Mouse (Mus musculus): Measurements from ENCODE around the gene Cdcp1. TPM values are rescaled to one million over a fixed set of nuclear protein-coding genes. Genes with fewer than 3 reads are reported as not detected.

Gene Cdcp1
- polyA plus RNA-seq (2015; fragmentation: Nextera tagmentation; extraction: Ambion mirVana): 9.7 and 11.0 TPM in 2 replicates

DNA sequence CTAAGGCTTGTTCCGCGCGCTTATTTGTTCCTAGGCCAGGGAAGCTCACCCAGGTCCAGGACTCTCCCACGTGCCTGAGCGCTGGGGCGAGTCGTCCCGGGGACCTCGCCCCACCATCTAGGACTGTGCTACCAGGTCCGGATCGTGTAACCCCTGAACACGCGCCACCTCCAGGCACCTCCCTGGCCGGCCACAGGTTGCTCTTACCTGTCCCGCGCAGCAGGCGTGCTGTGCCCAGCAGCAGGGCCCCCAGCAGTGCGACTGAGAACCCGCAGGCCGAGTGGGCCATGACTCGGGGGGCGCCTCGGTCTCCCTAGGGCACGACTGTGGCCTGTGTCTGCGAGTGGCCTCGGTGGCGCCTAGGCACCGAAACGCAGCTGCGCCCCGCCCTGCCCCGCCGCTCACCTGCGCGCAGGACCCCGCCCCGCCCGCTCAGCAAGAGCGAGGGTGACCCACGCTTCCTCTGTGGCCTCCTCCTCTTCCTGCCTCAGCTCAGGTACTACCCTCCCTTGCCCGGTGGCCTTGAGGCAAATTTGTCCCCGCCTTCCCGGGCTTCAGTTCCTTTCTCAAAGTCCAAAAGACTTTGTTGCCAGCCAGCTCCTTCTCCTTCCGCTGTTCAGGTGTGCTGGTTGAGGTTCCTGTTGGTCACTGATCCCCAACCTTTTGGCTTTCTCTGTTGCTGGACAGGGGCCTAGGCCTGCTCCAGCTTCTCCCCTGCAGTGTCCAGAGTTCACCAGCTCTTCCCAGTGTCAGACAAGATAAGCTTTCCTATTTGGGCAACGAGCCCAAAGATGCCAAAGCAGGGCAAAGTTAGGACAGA, at the start of gene Cdcp1:
Cdcp1 (minus strand) TSS at position 418 of the 820 bp plus-strand sequence.
- peak within 1 kb of the TSS; percentile 64 for H3K4me2 ChIP-seq (replicated peaks; ENCODE audit: low read depth, low read length)
- peak within 1 kb of the TSS; percentile 53 for H3K4me3 ChIP-seq (ENCODE audit: low read length)
- H3K9ac ChIP-seq (replicated peaks; ENCODE audit: low read length): peak within 1 kb of the TSS; percentile 65
- no peaks in the 10 kb centered on the region for H3K9me3 ChIP-seq (ENCODE audit: low read length)
- H3K4me1 ChIP-seq (ENCODE audit: insufficient read depth, low read length): no peaks in the 10 kb centered on the region; the same call in 1 of the 2 replicates
- peak within 1 kb of the TSS; percentile 28 for H3K27ac ChIP-seq (ENCODE audit: low read length)
- H3K36me3 ChIP-seq (ENCODE audit: insufficient read depth, low read length): no peaks in the 10 kb centered on the region
- WGBS: 8% methylated on average over 44 of the region's 45 CpGs
- H3K27me3 ChIP-seq (ENCODE audit: insufficient read depth, low read length): 0 out of 2 replicates have a peak, but pooled peaks cover 12% of the 10 kb centered on the region
- peak; percentile 91 for ATAC-seq (ENCODE audit: low FRiP score, low TSS enrichment)

DNA sequence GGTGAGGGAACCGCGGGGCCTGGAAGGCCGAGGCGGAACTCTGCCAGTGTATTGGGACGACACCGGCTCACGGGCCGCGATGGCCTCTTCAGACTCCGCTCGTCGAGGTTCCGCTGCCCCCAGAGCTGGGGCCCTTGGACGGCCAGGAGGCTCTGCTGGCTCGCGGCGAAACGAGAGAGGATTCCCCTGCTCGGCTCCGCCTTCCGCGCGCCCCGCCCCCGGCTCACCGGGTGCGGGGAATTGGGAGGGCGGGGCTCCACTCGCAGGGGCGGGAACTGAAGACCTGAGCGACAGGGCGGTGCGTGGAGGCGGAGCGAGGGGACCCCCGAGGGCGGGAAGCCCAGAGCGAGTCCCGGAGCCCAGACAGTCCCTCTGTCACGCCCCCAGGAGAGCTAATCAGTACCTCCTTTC, 44.8 kb upstream of the Cdcp1 start, which contains the start of gene Tmem158:
Tmem158 (minus strand) TSS at position 154 of the 411 bp plus-strand sequence.
- Histone ChIP-seq H3K4me1 (ENCODE audit: insufficient read depth, low read length) (peaks cover 8% of the 10 kb centered on the region; the same call in 1 of the 2 replicates), H3K9me3 (ENCODE audit: low read length) (no peaks in the 10 kb centered on the region), H3K4me2 (replicated peaks; ENCODE audit: low read depth, low read length) (peak within 1 kb of the TSS; percentile 96), H3K27me3 (ENCODE audit: insufficient read depth, low read length) (peaks cover 6% of the 10 kb centered on the region), H3K9ac (replicated peaks; ENCODE audit: low read length) (peak within 1 kb of the TSS; percentile 74), H3K36me3 (ENCODE audit: insufficient read depth, low read length) (no peaks in the 10 kb centered on the region), H3K4me3 (ENCODE audit: low read length) (peak within 1 kb of the TSS; percentile 69), H3K27ac (ENCODE audit: low read length) (no peak within 1 kb of the TSS)
- 0% methylated on average over 38 of the region's 40 CpGs for WGBS
- peak; percentile 95 for ATAC-seq (ENCODE audit: low FRiP score, low TSS enrichment)

DNA sequence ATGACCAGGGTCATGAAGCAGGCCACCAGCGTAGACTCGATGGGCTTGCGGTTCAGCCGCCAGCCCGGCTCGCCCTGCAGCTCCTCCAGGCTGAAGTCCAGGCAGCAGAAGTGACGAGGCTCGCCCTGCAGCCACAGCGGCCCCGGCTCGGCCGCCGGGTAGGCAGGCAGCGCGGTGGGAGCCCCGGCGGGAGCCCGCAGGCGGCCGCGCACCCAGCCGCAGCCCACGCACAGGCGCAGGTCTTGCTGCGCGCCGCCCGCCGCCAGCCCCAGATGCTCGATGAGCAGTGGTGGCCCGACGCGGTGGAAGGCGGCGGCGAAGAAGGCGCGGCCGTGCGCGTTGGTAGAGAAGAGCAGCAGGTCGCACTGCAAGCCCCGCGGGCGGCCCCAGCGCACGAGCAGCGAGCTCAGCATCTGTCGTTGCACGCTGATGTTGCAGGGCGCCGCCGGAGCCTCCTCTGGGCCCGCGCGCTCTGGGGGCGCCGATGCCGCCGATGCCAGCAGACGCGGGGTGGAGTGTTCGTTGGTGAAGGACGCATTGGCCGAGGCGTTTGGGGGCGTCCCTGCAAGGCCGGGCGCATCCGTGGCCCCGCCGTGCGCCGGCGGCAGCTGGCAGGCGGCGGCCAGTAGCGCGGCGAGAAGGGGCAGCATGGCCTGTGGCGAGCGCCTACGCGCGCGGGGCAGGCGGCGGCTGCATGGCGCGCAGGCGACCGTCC, 44.2 kb upstream of the Cdcp1 start:
- ATAC-seq (ENCODE audit: low FRiP score, low TSS enrichment): peak; percentile 83
- Histone ChIP-seq H3K27ac (ENCODE audit: low read length) (no peak overlapping the region), H3K4me2 (replicated peaks; ENCODE audit: low read depth, low read length) (peak overlapping the region; percentile 96), H3K4me3 (ENCODE audit: low read length) (peak overlapping the region; percentile 69), H3K9ac (replicated peaks; ENCODE audit: low read length) (peak overlapping the region; percentile 74), H3K27me3 (ENCODE audit: insufficient read depth, low read length) (peaks cover 6% of the 10 kb centered on the region), H3K9me3 (ENCODE audit: low read length) (no peaks in the 10 kb centered on the region), H3K36me3 (ENCODE audit: insufficient read depth, low read length) (no peaks in the 10 kb centered on the region), H3K4me1 (ENCODE audit: insufficient read depth, low read length) (peaks cover 8% of the 10 kb centered on the region; the same call in 1 of the 2 replicates)
- under 1% methylated on average over 91 of the region's 92 CpGs for WGBS

DNA sequence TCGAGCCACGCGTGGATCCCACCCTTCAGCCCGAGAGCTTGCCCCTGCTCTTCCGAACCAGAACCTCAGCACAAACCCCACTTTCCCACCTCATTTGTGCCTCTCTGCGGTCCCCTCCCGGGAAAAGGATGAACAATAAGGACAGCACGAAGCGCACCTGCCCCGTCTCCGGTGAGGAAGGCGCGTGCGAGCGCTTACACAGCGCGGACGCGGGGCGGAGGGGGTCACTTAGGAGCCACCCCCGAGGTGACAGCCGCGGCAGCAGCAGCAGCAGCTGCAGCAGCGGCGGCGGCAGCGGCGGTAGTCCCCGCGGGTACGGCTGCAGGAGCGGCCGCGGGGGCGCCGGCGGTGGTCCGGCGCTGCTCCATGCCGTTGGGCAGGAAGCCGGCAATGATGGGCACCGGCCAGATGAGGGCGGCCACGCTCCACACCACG, 43.6 kb upstream of the Cdcp1 start:
- peak; percentile 32; the same call in 1 of the 2 replicates for ATAC-seq (ENCODE audit: low FRiP score, low TSS enrichment)
- Histone ChIP-seq H3K4me2 (replicated peaks; ENCODE audit: low read depth, low read length) (peak overlapping the region; percentile 96), H3K9ac (replicated peaks; ENCODE audit: low read length) (peak overlapping the region; percentile 74), H3K27me3 (ENCODE audit: insufficient read depth, low read length) (peaks cover 6% of the 10 kb centered on the region), H3K36me3 (ENCODE audit: insufficient read depth, low read length) (no peaks in the 10 kb centered on the region), H3K4me3 (ENCODE audit: low read length) (peak overlapping the region; percentile 69), H3K27ac (ENCODE audit: low read length) (no peak overlapping the region), H3K9me3 (ENCODE audit: low read length) (no peaks in the 10 kb centered on the region), H3K4me1 (ENCODE audit: insufficient read depth, low read length) (peaks cover 8% of the 10 kb centered on the region; the same call in 1 of the 2 replicates)
- under 1% methylated on average over 43 of the region's 45 CpGs for WGBS

GRCm38 (mm10) chr9:123258796-123259195, 43.0 kb upstream of the Cdcp1 start:
- no peaks in the 10 kb centered on the region for H3K36me3 ChIP-seq (ENCODE audit: insufficient read depth, low read length)
- no peak overlapping the region for H3K27ac ChIP-seq (ENCODE audit: low read length)
- no peak overlapping the region for H3K9ac ChIP-seq (replicated peaks; ENCODE audit: low read length)
- no peak for ATAC-seq (ENCODE audit: low FRiP score, low TSS enrichment)
- no peaks in the 10 kb centered on the region for H3K9me3 ChIP-seq (ENCODE audit: low read length)
- no peak overlapping the region for H3K4me3 ChIP-seq (ENCODE audit: low read length)
- H3K4me2 ChIP-seq (replicated peaks; ENCODE audit: low read depth, low read length): no peak overlapping the region; the same call in 1 of the 2 replicates
- H3K4me1 ChIP-seq (ENCODE audit: insufficient read depth, low read length): peaks cover 8% of the 10 kb centered on the region; the same call in 1 of the 2 replicates
- H3K27me3 ChIP-seq (ENCODE audit: insufficient read depth, low read length): peaks cover 6% of the 10 kb centered on the region
- WGBS: 38% methylated on average over 10 of the region's 10 CpGs

- 93% methylated on average over 3 of the region's 3 CpGs for WGBS
- no peak overlapping the region for H3K4me2 ChIP-seq (replicated peaks; ENCODE audit: low read depth, low read length)
These were observed 39.9 kb upstream of the Cdcp1 start for GRCm38 (mm10) chr9:123255736-123256135.

GRCm38 (mm10) chr9:123247992-123248391, 32.2 kb upstream of the Cdcp1 start:
- no peaks in the 10 kb centered on the region for H3K4me1 ChIP-seq (ENCODE audit: insufficient read depth, low read length)
- no peak overlapping the region for H3K27ac ChIP-seq (ENCODE audit: low read length)
- no peaks in the 10 kb centered on the region for H3K9me3 ChIP-seq (ENCODE audit: low read length)
- no peak overlapping the region for H3K4me2 ChIP-seq (replicated peaks; ENCODE audit: low read depth, low read length)
- 71% methylated on average over 1 of the region's 1 CpGs for WGBS
- H3K4me3 ChIP-seq (ENCODE audit: low read length): no peak overlapping the region
- H3K36me3 ChIP-seq (ENCODE audit: insufficient read depth, low read length): no peaks in the 10 kb centered on the region
- H3K9ac ChIP-seq (replicated peaks; ENCODE audit: low read length): no peak overlapping the region
- no peak for ATAC-seq (ENCODE audit: low FRiP score, low TSS enrichment)
- no peaks in the 10 kb centered on the region for H3K27me3 ChIP-seq (ENCODE audit: insufficient read depth, low read length)

More at GRCm38 (mm10) chr9:123255736-123256135, 39.9 kb upstream of the Cdcp1 start:
- Histone ChIP-seq H3K9ac (replicated peaks; ENCODE audit: low read length) (no peak overlapping the region), H3K27me3 (ENCODE audit: insufficient read depth, low read length) (peaks cover 6% of the 10 kb centered on the region), H3K4me1 (ENCODE audit: insufficient read depth, low read length) (peaks cover 3% of the 10 kb centered on the region; the same call in 1 of the 2 replicates), H3K4me3 (ENCODE audit: low read length) (no peak overlapping the region), H3K36me3 (ENCODE audit: insufficient read depth, low read length) (no peaks in the 10 kb centered on the region), H3K9me3 (ENCODE audit: low read length) (no peaks in the 10 kb centered on the region), H3K27ac (ENCODE audit: low read length) (no peak overlapping the region)
- no peak for ATAC-seq (ENCODE audit: low FRiP score, low TSS enrichment)

GRCm38 (mm10) chr9:123245146-123245545, 29.3 kb upstream of the Cdcp1 start:
- H3K4me2 ChIP-seq (replicated peaks; ENCODE audit: low read depth, low read length): no peak overlapping the region
- no peaks in the 10 kb centered on the region for H3K9me3 ChIP-seq (ENCODE audit: low read length)
- H3K9ac ChIP-seq (replicated peaks; ENCODE audit: low read length): no peak overlapping the region
- no peak for ATAC-seq (ENCODE audit: low FRiP score, low TSS enrichment)
- H3K27me3 ChIP-seq (ENCODE audit: insufficient read depth, low read length): no peaks in the 10 kb centered on the region
- H3K4me3 ChIP-seq (ENCODE audit: low read length): no peak overlapping the region
- H3K36me3 ChIP-seq (ENCODE audit: insufficient read depth, low read length): no peaks in the 10 kb centered on the region
- 82% methylated on average over 4 of the region's 4 CpGs for WGBS
- H3K27ac ChIP-seq (ENCODE audit: low read length): no peak overlapping the region
- H3K4me1 ChIP-seq (ENCODE audit: insufficient read depth, low read length): no peaks in the 10 kb centered on the region

- ATAC-seq (ENCODE audit: low FRiP score, low TSS enrichment): no peak
- 51% methylated on average over 10 of the region's 10 CpGs for WGBS
These were observed 28.1 kb upstream of the Cdcp1 start for GRCm38 (mm10) chr9:123243988-123244387.

More at GRCm38 (mm10) chr9:123243988-123244387, 28.1 kb upstream of the Cdcp1 start:
- H3K4me2 ChIP-seq (replicated peaks; ENCODE audit: low read depth, low read length): no peak overlapping the region
- H3K9ac ChIP-seq (replicated peaks; ENCODE audit: low read length): no peak overlapping the region
- no peak overlapping the region for H3K4me3 ChIP-seq (ENCODE audit: low read length)
- no peak overlapping the region for H3K27ac ChIP-seq (ENCODE audit: low read length)
- H3K27me3 ChIP-seq (ENCODE audit: insufficient read depth, low read length): no peaks in the 10 kb centered on the region
- H3K4me1 ChIP-seq (ENCODE audit: insufficient read depth, low read length): no peaks in the 10 kb centered on the region
- H3K9me3 ChIP-seq (ENCODE audit: low read length): no peaks in the 10 kb centered on the region
- no peaks in the 10 kb centered on the region for H3K36me3 ChIP-seq (ENCODE audit: insufficient read depth, low read length)
